Mouse (Mus musculus) embryonic facial prominence, embryonic 12.5 days (tissue): ENCODE data around the gene Ntrk2. TPM values are rescaled to one million over a fixed set of nuclear protein-coding genes. Genes with fewer than 3 reads are reported as not detected.
A peak's percentile ranks its signal among the peaks of the same experiment; 100 is the strongest.

ENCODE experiments used
- ATAC-seq: fragments of 200-750 bp; cut with Nextera tagmentation; 2 replicates; pipeline ENCODE4 v1.8.0; 2017; ENCODE audit not compliant: insufficient number of reproducible peaks, insufficient read depth, low FRiP score, low TSS enrichment
- H3K27ac ChIP-seq: fragments of 300-500 bp; sonication (generic); 2 replicates; pipeline ENCODE4 v1.5.1; 2016; ENCODE audit warnings: mild to moderate bottlenecking
- H3K27me3 ChIP-seq: fragments of 300-500 bp; sonication (generic); 2 replicates; pipeline ENCODE4 v1.6.1; 2016; ENCODE audit warnings: mild to moderate bottlenecking, moderate library complexity
- H3K36me3 ChIP-seq: fragments of 300-500 bp; sonication (generic); 2 replicates; pipeline ENCODE4 v1.6.1; 2016; ENCODE audit warnings: mild to moderate bottlenecking
- H3K4me1 ChIP-seq: fragments of 300-500 bp; sonication (generic); 2 replicates; pipeline ENCODE4 v1.6.1; 2016
- H3K4me2 ChIP-seq: fragments of 300-500 bp; sonication (generic); replicated peaks from 2 replicates; pipeline ENCODE4 v1.6.1; 2016; ENCODE audit warnings: mild to moderate bottlenecking, moderate library complexity
- H3K4me3 ChIP-seq: fragments of 300-500 bp; sonication (generic); 2 replicates; pipeline ENCODE4 v1.5.1; 2016; ENCODE audit warnings: mild to moderate bottlenecking
- H3K9ac ChIP-seq: fragments of 300-500 bp; sonication (generic); 2 replicates; pipeline ENCODE4 v1.6.1; 2016; ENCODE audit warnings: mild to moderate bottlenecking, moderate library complexity
- H3K9me3 ChIP-seq: fragments of 300-500 bp; sonication (generic); 2 replicates; pipeline ENCODE4 v1.6.1; 2016; ENCODE audit warnings: mild to moderate bottlenecking, moderate library complexity
- WGBS: fragments of 180-500 bp; shearing (Covaris S2); methylation state at CpG from one replicate; pipeline ENCODE4 v1.1.7; 2016; 5-methylcytosine and 5-hydroxymethylcytosine counted together
- polyA plus RNA-seq: library from polyadenylated mRNA; unstranded; fragments of >200 nt; fragmentation: Nextera tagmentation; extraction: Ambion mirVana; gene quantifications from 2 replicates; pipeline ENCODE4 v1.2.1, GENCODE M21; 2016

Gene Ntrk2
- 29.2 and 30.8 TPM in 2 replicates for polyA plus RNA-seq

DNA sequence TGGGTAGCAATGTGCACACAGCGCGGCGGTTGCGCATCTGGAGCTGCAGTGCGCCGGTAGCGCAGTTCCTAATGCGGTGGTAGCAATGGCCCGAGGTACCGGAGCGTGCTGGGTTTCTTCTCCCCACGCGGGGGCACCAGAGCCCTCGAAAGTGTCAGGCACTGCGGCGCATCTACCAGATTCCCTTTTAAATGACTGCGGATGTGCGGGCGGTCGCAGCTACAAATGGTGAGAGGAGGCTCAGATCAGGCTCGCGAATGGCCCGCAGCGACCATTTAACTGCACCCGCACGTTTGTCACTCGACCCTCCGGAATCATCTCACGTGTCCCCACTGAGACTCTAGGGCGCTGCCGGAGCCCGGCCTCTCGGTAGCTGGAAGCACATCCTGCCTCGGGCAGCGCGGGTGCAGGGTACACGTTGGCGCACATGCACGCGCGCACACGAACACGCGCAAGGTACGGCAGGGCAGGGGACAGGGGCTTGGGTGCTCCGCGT, at the start of gene Ntrk2:
Gene Ntrk2 (plus strand): TSS at position 173 of the 496 bp plus-strand sequence.
- under 1% methylated on average over 47 of the region's 47 CpGs for WGBS
- no peaks in the 10 kb centered on the region for H3K9me3 ChIP-seq
- H3K4me3 ChIP-seq, result peak within 1 kb of the TSS; percentile 65
- no peaks in the 10 kb centered on the region for H3K36me3 ChIP-seq
- H3K9ac ChIP-seq, result peak within 1 kb of the TSS; percentile 70
- 0 out of 2 replicates have a peak within 1 kb of the TSS, but pooled peaks have one; percentile 30 for H3K27ac ChIP-seq
- H3K4me2 ChIP-seq, result peak within 1 kb of the TSS; percentile 99
- H3K27me3 ChIP-seq, result peaks cover 54% of the 10 kb centered on the region
- peaks cover 10% of the 10 kb centered on the region; the same call in 1 of the 2 replicates for H3K4me1 ChIP-seq
- 0 out of 2 replicates have a peak, but pooled peaks have one; percentile 55 for ATAC-seq

- 85% methylated on average over 5 of the region's 5 CpGs for WGBS
Measured at GRCm38 (mm10) chr13:58761003-58761630, 45.3 kb upstream of the Ntrk2 start.

DNA sequence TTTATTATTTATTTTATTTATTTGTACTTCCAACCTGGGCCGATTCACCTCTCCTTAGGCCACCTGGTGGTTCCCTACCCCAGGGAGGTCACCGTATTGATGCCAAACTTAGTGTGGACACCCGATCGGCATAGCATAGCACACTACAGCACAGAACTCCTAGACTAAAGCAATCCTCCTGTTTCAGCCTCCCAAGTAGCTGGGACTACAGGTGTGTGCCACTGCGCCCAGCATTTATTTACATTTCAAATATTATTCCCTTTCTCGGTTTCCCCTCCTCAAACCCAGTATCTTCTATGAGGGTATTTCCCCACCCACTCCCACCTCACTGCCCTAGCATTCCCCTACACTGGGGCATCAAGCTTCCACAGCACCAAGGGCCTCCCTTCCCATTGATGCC, 38.1 kb upstream of the Ntrk2 start:
- no peak overlapping the region for H3K27ac ChIP-seq
- H3K27me3 ChIP-seq, result no peaks in the 10 kb centered on the region
- no peak overlapping the region for H3K4me3 ChIP-seq
- no peak overlapping the region for H3K4me2 ChIP-seq
- no peak overlapping the region for H3K9ac ChIP-seq
- H3K9me3 ChIP-seq, result no peaks in the 10 kb centered on the region
- no peak for ATAC-seq
- H3K36me3 ChIP-seq, result no peaks in the 10 kb centered on the region
- no peaks in the 10 kb centered on the region for H3K4me1 ChIP-seq
- 93% methylated on average over 6 of the region's 6 CpGs for WGBS

More at GRCm38 (mm10) chr13:58761003-58761630, 45.3 kb upstream of the Ntrk2 start:
- Histone ChIP-seq H3K4me3 (no peak overlapping the region), H3K4me1 (no peaks in the 10 kb centered on the region), H3K4me2 (no peak overlapping the region), H3K9me3 (no peaks in the 10 kb centered on the region), H3K9ac (no peak overlapping the region), H3K27me3 (no peaks in the 10 kb centered on the region), H3K36me3 (no peaks in the 10 kb centered on the region), H3K27ac (no peak overlapping the region)
- ATAC-seq, result no peak

- WGBS, result 71% methylated on average over 2 of the region's 2 CpGs
- no peak for ATAC-seq
- no peak overlapping the region for H3K4me2 ChIP-seq
- no peaks in the 10 kb centered on the region for H3K36me3 ChIP-seq
- no peak overlapping the region for H3K27ac ChIP-seq
- H3K9me3 ChIP-seq, result no peaks in the 10 kb centered on the region
- H3K9ac ChIP-seq, result no peak overlapping the region
- no peaks in the 10 kb centered on the region for H3K27me3 ChIP-seq
- H3K4me3 ChIP-seq, result no peak overlapping the region
- H3K4me1 ChIP-seq, result no peaks in the 10 kb centered on the region
Measured at GRCm38 (mm10) chr13:58769438-58769837, 36.9 kb upstream of the Ntrk2 start.

DNA sequence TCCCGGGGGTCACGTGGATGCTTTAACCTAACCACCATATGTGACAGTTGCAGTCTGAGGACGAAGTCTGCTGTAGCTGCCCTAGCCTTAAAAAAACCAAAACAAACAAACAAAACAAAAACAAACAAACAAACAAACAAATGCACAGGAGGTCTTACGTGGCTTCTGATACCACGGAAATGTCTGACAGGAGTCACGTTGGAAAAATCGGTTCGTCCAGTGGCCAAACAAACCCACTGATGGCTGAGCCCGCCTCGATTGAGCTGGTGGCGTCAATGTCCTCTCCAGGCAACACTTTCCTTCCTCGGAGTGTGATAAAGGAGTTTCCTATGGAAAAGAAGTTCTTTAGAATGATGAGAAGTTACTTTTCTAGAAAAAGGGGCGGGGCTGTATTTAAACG, 27.1 kb upstream of the Ntrk2 start:
- Histone ChIP-seq H3K9me3 (no peaks in the 10 kb centered on the region), H3K36me3 (no peaks in the 10 kb centered on the region), H3K9ac (no peak overlapping the region), H3K4me3 (no peak overlapping the region), H3K4me1 (no peaks in the 10 kb centered on the region), H3K4me2 (no peak overlapping the region), H3K27me3 (no peaks in the 10 kb centered on the region), H3K27ac (no peak overlapping the region)
- ATAC-seq, result no peak
- WGBS, result 92% methylated on average over 14 of the region's 14 CpGs

- no peaks in the 10 kb centered on the region for H3K9me3 ChIP-seq
- no peaks in the 10 kb centered on the region for H3K36me3 ChIP-seq
- H3K27me3 ChIP-seq, result no peaks in the 10 kb centered on the region
- WGBS, result 6% methylated on average over 3 of the region's 3 CpGs
- 0 out of 2 replicates have a peak, but pooled peaks cover 2% of the 10 kb centered on the region for H3K4me1 ChIP-seq
- no peak overlapping the region for H3K9ac ChIP-seq
- ATAC-seq, result no peak
- H3K4me2 ChIP-seq, result no peak overlapping the region
- H3K27ac ChIP-seq, result no peak overlapping the region
- no peak overlapping the region for H3K4me3 ChIP-seq
Measured at GRCm38 (mm10) chr13:58786476-58786875, 19.9 kb upstream of the Ntrk2 start.

DNA sequence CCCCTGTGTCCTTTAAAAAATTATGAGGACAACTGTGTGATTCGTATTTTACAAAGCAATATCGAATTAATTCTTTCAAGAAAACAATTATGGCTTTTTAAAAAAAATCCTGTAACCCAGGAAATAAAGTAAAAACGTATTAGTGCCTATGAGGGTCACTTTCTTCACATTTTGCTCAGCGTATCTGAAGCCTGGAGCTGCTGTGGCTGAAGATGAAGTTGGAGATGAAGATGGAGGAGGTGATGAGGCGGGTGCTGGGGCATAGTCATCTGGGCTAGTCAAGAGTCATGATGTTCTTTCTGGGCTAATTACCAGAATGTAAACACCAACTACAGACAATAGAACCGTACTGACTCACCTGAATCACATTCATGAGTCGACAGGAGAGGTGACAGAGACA, 15.6 kb upstream of the Ntrk2 start:
- Histone ChIP-seq H3K4me2 (no peak overlapping the region), H3K4me3 (no peak overlapping the region), H3K9ac (no peak overlapping the region), H3K27me3 (no peaks in the 10 kb centered on the region), H3K9me3 (0 out of 2 replicates have a peak, but pooled peaks cover 2% of the 10 kb centered on the region), H3K27ac (no peak overlapping the region), H3K4me1 (0 out of 2 replicates have a peak, but pooled peaks cover 2% of the 10 kb centered on the region), H3K36me3 (no peaks in the 10 kb centered on the region)
- ATAC-seq, result no peak
- WGBS, result 83% methylated on average over 7 of the region's 7 CpGs

- Histone ChIP-seq H3K4me2 (no peak overlapping the region), H3K4me3 (no peak overlapping the region), H3K36me3 (no peaks in the 10 kb centered on the region), H3K4me1 (no peaks in the 10 kb centered on the region), H3K27ac (no peak overlapping the region), H3K27me3 (no peaks in the 10 kb centered on the region), H3K9ac (no peak overlapping the region), H3K9me3 (peaks cover 8% of the 10 kb centered on the region; the same call in 1 of the 2 replicates)
- no peak for ATAC-seq
- WGBS, result 93% methylated on average over 7 of the region's 7 CpGs
Measured at GRCm38 (mm10) chr13:58797386-58797785, 9.0 kb upstream of the Ntrk2 start.

GRCm38 (mm10) chr13:58801291-58801690, 5.1 kb upstream of the Ntrk2 start:
- H3K9me3 ChIP-seq, result peaks cover 5% of the 10 kb centered on the region; the same call in 1 of the 2 replicates
- H3K27ac ChIP-seq, result no peak overlapping the region
- H3K27me3 ChIP-seq, result peaks cover 13% of the 10 kb centered on the region
- H3K4me3 ChIP-seq, result no peak overlapping the region
- no peaks in the 10 kb centered on the region for H3K36me3 ChIP-seq
- WGBS, result 89% methylated on average over 3 of the region's 3 CpGs
- no peak overlapping the region for H3K9ac ChIP-seq
- no peak overlapping the region for H3K4me2 ChIP-seq
- H3K4me1 ChIP-seq, result no peaks in the 10 kb centered on the region
- no peak for ATAC-seq

GRCm38 (mm10) chr13:58803882-58804281, 2.5 kb upstream of the Ntrk2 start:
- no peak for ATAC-seq
- WGBS, result 11% methylated on average over 1 of the region's 1 CpGs
- no peak overlapping the region for H3K4me3 ChIP-seq
- H3K36me3 ChIP-seq, result no peaks in the 10 kb centered on the region
- H3K4me1 ChIP-seq, result peaks cover 10% of the 10 kb centered on the region; the same call in 1 of the 2 replicates
- no peak overlapping the region for H3K4me2 ChIP-seq
- H3K9ac ChIP-seq, result no peak overlapping the region
- H3K27me3 ChIP-seq, result peaks cover 35% of the 10 kb centered on the region
- no peaks in the 10 kb centered on the region for H3K9me3 ChIP-seq
- no peak overlapping the region for H3K27ac ChIP-seq

- Histone ChIP-seq H3K4me1 (peaks cover 10% of the 10 kb centered on the region; the same call in 1 of the 2 replicates), H3K4me3 (no peak overlapping the region), H3K9ac (no peak overlapping the region), H3K4me2 (0 out of 2 replicates have a peak overlapping the region, but pooled peaks have one; percentile 99), H3K27me3 (peaks cover 53% of the 10 kb centered on the region), H3K36me3 (no peaks in the 10 kb centered on the region), H3K27ac (no peak overlapping the region), H3K9me3 (no peaks in the 10 kb centered on the region)
- 80% methylated on average over 11 of the region's 11 CpGs for WGBS
- no peak for ATAC-seq
Measured at GRCm38 (mm10) chr13:58805833-58806232, 536 bp upstream of the Ntrk2 start.
